Mouse (Mus musculus) embryonic fibroblast, embryonic 13.5 days (primary cell): ENCODE measurements around the gene R3hdm1.

Source experiments
- CTCF ChIP-seq: IDR thresholded peaks from 2 replicates; pipeline ENCODE4 v1.5.1; 2011; ENCODE audit warnings: mild to moderate bottlenecking, control low read depth, low read length, moderate library complexity, borderline replicate concordance; ENCODE audit not compliant: insufficient read depth
- POLR2A ChIP-seq: IDR thresholded peaks from 2 replicates; pipeline ENCODE4 v1.6.1; 2011; ENCODE audit warnings: low read depth, mild to moderate bottlenecking, control low read depth, low read length, moderate library complexity

DNA sequence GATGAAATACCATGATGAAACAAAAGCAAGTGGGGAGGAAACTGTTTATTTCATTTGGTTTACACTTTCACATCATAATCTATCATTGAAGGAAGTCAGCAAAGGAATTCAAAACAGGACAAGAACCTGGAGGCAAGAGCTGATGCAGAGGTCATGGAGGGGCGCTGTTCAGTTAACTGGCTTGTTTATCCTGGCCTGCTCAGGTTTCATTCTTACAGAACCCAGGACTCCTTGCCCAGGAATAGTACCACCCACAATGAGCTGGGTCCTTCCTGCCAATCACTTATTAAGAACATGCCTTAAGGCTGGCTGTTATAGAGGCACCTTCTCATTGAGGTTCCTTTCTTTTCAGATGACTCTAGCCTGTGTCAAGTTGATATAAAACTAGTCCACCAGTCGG lies 90.9 kb downstream of the R3hdm1 start:
- TF ChIP-seq CTCF = no peak
- no peak for TF ChIP-seq POLR2A
